Mouse (Mus musculus): ENCODE results near the gene Lamtor5. TPM values are rescaled to one million over a fixed set of nuclear protein-coding genes. Genes with fewer than 3 reads are reported as not detected.

Lamtor5 gene
- 184 and 218 TPM in 2 replicates for polyA plus RNA-seq (2014; fragmentation: Nextera tagmentation; extraction: Ambion mirVana)

- Histone ChIP-seq H3K36me3 (replicated peaks; ENCODE audit: control insufficient read depth, insufficient read depth) (peaks cover 16% of the 10 kb centered on the region), H3K4me1 (replicated peaks; ENCODE audit: control insufficient read depth, insufficient read depth, low read length) (peaks cover 14% of the 10 kb centered on the region; the same call in 1 of the 2 replicates), H3K27me3 (ENCODE audit: control insufficient read depth, insufficient read depth, low read length) (no peaks in the 10 kb centered on the region), H3K4me2 (replicated peaks) (peak within 1 kb of the TSS; percentile 83), H3K27ac (no peak within 1 kb of the TSS), H3K9me3 (ENCODE audit: control insufficient read depth, low read length) (no peaks in the 10 kb centered on the region), H3K4me3 (replicated peaks; ENCODE audit: low read length) (peak within 1 kb of the TSS; percentile 86), H3K9ac (peak within 1 kb of the TSS; percentile 80)
- ATAC-seq (ENCODE audit: low FRiP score): peak; percentile 91
- 4% methylated on average over 43 of the region's 43 CpGs for WGBS
- peak; percentile 93 for DNase-seq (ENCODE audit: low spot score)
These were observed at the start of gene Lamtor5 for GRCm38 (mm10) chr3:107278479-107279269. Lamtor5 (plus strand) TSS chr3:107278858.

GRCm38 (mm10) chr3:107229221-107229620 lies 49.4 kb upstream of the Lamtor5 start:
- ATAC-seq (ENCODE audit: low FRiP score): no peak
- Histone ChIP-seq H3K4me2 (replicated peaks) (no peak overlapping the region), H3K36me3 (replicated peaks; ENCODE audit: control insufficient read depth, insufficient read depth) (no peaks in the 10 kb centered on the region), H3K27me3 (ENCODE audit: control insufficient read depth, insufficient read depth, low read length) (no peaks in the 10 kb centered on the region), H3K9me3 (ENCODE audit: control insufficient read depth, low read length) (no peaks in the 10 kb centered on the region), H3K4me1 (replicated peaks; ENCODE audit: control insufficient read depth, insufficient read depth, low read length) (no peaks in the 10 kb centered on the region), H3K4me3 (replicated peaks; ENCODE audit: low read length) (no peak overlapping the region), H3K9ac (no peak overlapping the region), H3K27ac (no peak overlapping the region)
- no peak for DNase-seq (ENCODE audit: low spot score)
- WGBS: 86% methylated on average over 5 of the region's 5 CpGs

GRCm38 (mm10) chr3:107229822-107230221 lies 48.8 kb upstream of the Lamtor5 start:
- Histone ChIP-seq H3K27ac (no peak overlapping the region), H3K4me3 (replicated peaks; ENCODE audit: low read length) (no peak overlapping the region), H3K4me2 (replicated peaks) (no peak overlapping the region), H3K9me3 (ENCODE audit: control insufficient read depth, low read length) (no peaks in the 10 kb centered on the region), H3K9ac (no peak overlapping the region), H3K27me3 (ENCODE audit: control insufficient read depth, insufficient read depth, low read length) (no peaks in the 10 kb centered on the region), H3K36me3 (replicated peaks; ENCODE audit: control insufficient read depth, insufficient read depth) (no peaks in the 10 kb centered on the region), H3K4me1 (replicated peaks; ENCODE audit: control insufficient read depth, insufficient read depth, low read length) (no peaks in the 10 kb centered on the region)
- whole genome bisulfite sequencing: 81% methylated on average over 5 of the region's 5 CpGs
- DNase-seq (ENCODE audit: low spot score): no peak
- no peak for ATAC-seq (ENCODE audit: low FRiP score)

GRCm38 (mm10) chr3:107230527-107230926 lies 48.1 kb upstream of the Lamtor5 start, which contains the start of gene A630076J17Rik:
A630076J17Rik (plus strand) TSS chr3:107230614.
- Histone ChIP-seq H3K4me2 (replicated peaks) (no peak within 1 kb of the TSS), H3K27me3 (ENCODE audit: control insufficient read depth, insufficient read depth, low read length) (no peaks in the 10 kb centered on the region), H3K27ac (no peak within 1 kb of the TSS), H3K36me3 (replicated peaks; ENCODE audit: control insufficient read depth, insufficient read depth) (no peaks in the 10 kb centered on the region), H3K4me1 (replicated peaks; ENCODE audit: control insufficient read depth, insufficient read depth, low read length) (no peaks in the 10 kb centered on the region), H3K4me3 (replicated peaks; ENCODE audit: low read length) (no peak within 1 kb of the TSS), H3K9me3 (ENCODE audit: control insufficient read depth, low read length) (no peaks in the 10 kb centered on the region), H3K9ac (no peak within 1 kb of the TSS)
- DNase-seq (ENCODE audit: low spot score) (no peak), ATAC-seq (ENCODE audit: low FRiP score) (no peak)
- 66% methylated on average over 1 of the region's 1 CpGs for WGBS

GRCm38 (mm10) chr3:107231202-107231601 lies 47.5 kb upstream of the Lamtor5 start:
- no peak for ATAC-seq (ENCODE audit: low FRiP score)
- 61% methylated on average over 4 of the region's 4 CpGs for WGBS
- Histone ChIP-seq H3K27ac (no peak overlapping the region), H3K9ac (no peak overlapping the region), H3K4me1 (replicated peaks; ENCODE audit: control insufficient read depth, insufficient read depth, low read length) (no peaks in the 10 kb centered on the region), H3K36me3 (replicated peaks; ENCODE audit: control insufficient read depth, insufficient read depth) (no peaks in the 10 kb centered on the region), H3K9me3 (ENCODE audit: control insufficient read depth, low read length) (no peaks in the 10 kb centered on the region), H3K27me3 (ENCODE audit: control insufficient read depth, insufficient read depth, low read length) (no peaks in the 10 kb centered on the region), H3K4me2 (replicated peaks) (no peak overlapping the region), H3K4me3 (replicated peaks; ENCODE audit: low read length) (no peak overlapping the region)
- no peak for DNase-seq (ENCODE audit: low spot score)

- no peak overlapping the region for H3K4me2 ChIP-seq (replicated peaks)
- no peaks in the 10 kb centered on the region for H3K4me1 ChIP-seq (replicated peaks; ENCODE audit: control insufficient read depth, insufficient read depth, low read length)
- no peaks in the 10 kb centered on the region for H3K9me3 ChIP-seq (ENCODE audit: control insufficient read depth, low read length)
- H3K27me3 ChIP-seq (ENCODE audit: control insufficient read depth, insufficient read depth, low read length): no peaks in the 10 kb centered on the region
- ATAC-seq (ENCODE audit: low FRiP score) (peak; percentile 31; the same call in 1 of the 2 replicates), DNase-seq (ENCODE audit: low spot score) (peak; percentile 98)
- H3K27ac ChIP-seq: no peak overlapping the region
- WGBS: 7% methylated on average over 11 of the region's 11 CpGs
- H3K4me3 ChIP-seq (replicated peaks; ENCODE audit: low read length): no peak overlapping the region
- H3K36me3 ChIP-seq (replicated peaks; ENCODE audit: control insufficient read depth, insufficient read depth): no peaks in the 10 kb centered on the region
- H3K9ac ChIP-seq: peak overlapping the region; percentile 39; the same call in 1 of the 2 replicates
These were observed 45.3 kb upstream of the Lamtor5 start for GRCm38 (mm10) chr3:107233351-107233813.

- Histone ChIP-seq H3K27me3 (ENCODE audit: control insufficient read depth, insufficient read depth, low read length) (no peaks in the 10 kb centered on the region), H3K4me2 (replicated peaks) (no peak overlapping the region), H3K4me3 (replicated peaks; ENCODE audit: low read length) (no peak overlapping the region), H3K27ac (no peak overlapping the region), H3K9ac (no peak overlapping the region), H3K9me3 (ENCODE audit: control insufficient read depth, low read length) (no peaks in the 10 kb centered on the region), H3K4me1 (replicated peaks; ENCODE audit: control insufficient read depth, insufficient read depth, low read length) (no peaks in the 10 kb centered on the region), H3K36me3 (replicated peaks; ENCODE audit: control insufficient read depth, insufficient read depth) (no peaks in the 10 kb centered on the region)
- 22% methylated on average over 2 of the region's 2 CpGs for WGBS
- DNase-seq (ENCODE audit: low spot score): no peak
- peak; percentile 53; the same call in 1 of the 2 replicates for ATAC-seq (ENCODE audit: low FRiP score)
These were observed 44.7 kb upstream of the Lamtor5 start for GRCm38 (mm10) chr3:107233945-107234344.

- Histone ChIP-seq H3K27me3 (ENCODE audit: control insufficient read depth, insufficient read depth, low read length) (no peaks in the 10 kb centered on the region), H3K9ac (no peak overlapping the region), H3K4me2 (replicated peaks) (no peak overlapping the region), H3K36me3 (replicated peaks; ENCODE audit: control insufficient read depth, insufficient read depth) (no peaks in the 10 kb centered on the region), H3K9me3 (ENCODE audit: control insufficient read depth, low read length) (no peaks in the 10 kb centered on the region), H3K4me3 (replicated peaks; ENCODE audit: low read length) (no peak overlapping the region), H3K4me1 (replicated peaks; ENCODE audit: control insufficient read depth, insufficient read depth, low read length) (no peaks in the 10 kb centered on the region; the same call in 1 of the 2 replicates), H3K27ac (no peak overlapping the region)
- 47% methylated on average over 2 of the region's 2 CpGs for WGBS
- ATAC-seq (ENCODE audit: low FRiP score) (no peak), DNase-seq (ENCODE audit: low spot score) (no peak)
These were observed 40.6 kb upstream of the Lamtor5 start for GRCm38 (mm10) chr3:107238051-107238450.

GRCm38 (mm10) chr3:107238471-107238980 lies 40.1 kb upstream of the Lamtor5 start:
- DNase-seq (ENCODE audit: low spot score) (no peak), ATAC-seq (ENCODE audit: low FRiP score) (no peak)
- H3K27me3 ChIP-seq (ENCODE audit: control insufficient read depth, insufficient read depth, low read length): no peaks in the 10 kb centered on the region
- H3K9ac ChIP-seq: no peak overlapping the region
- no peak overlapping the region for H3K4me3 ChIP-seq (replicated peaks; ENCODE audit: low read length)
- H3K4me1 ChIP-seq (replicated peaks; ENCODE audit: control insufficient read depth, insufficient read depth, low read length): no peaks in the 10 kb centered on the region; the same call in 1 of the 2 replicates
- no peaks in the 10 kb centered on the region for H3K36me3 ChIP-seq (replicated peaks; ENCODE audit: control insufficient read depth, insufficient read depth)
- H3K27ac ChIP-seq: no peak overlapping the region
- H3K9me3 ChIP-seq (ENCODE audit: control insufficient read depth, low read length): no peaks in the 10 kb centered on the region
- H3K4me2 ChIP-seq (replicated peaks): no peak overlapping the region
- 91% methylated on average over 8 of the region's 8 CpGs for WGBS

All from hindbrain, embryonic 14.5 days (tissue).